Mouse (Mus musculus): ENCODE results near the gene Dnajc6.

Dnajc6 gene

DNA sequence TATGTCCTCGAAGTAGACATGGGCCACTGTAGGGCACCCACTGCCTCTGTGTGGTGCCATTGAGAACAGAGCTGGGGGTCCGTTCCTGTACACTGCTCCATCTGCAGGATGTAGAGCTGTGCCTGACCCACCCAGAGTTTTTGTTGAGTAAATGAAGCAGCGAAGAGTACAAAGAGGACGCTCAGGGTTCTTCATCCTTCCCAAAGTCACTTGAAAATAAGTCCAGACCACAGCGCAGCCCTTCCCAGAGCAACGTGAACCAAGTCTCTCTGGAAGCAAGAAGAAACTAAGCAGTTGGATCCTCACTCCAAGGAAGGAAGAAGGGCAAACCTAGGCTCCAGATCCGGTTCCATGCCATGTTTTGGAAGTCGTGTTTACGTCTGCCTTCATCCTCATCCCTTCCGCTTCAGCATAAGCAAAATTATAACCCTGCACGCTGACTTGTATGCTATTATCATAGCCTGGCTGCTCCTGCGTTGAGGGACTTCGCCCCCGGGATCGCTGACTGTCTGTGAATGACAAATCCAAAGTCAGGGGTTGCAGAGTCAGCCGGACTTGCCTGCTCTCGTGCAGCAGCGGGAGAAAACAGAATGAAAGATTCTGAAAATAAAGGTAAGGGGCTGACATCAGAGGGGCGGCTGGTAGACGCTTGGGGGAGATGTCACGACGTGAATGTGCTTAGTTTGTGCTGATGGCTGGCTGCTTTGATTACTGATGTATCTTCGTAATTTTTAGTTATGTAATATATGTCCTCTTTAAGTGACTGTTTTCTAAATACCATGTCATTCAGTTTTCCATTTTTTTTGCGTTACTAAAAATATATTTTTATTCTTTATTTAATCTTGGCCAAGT lies 11.3 kb downstream of the Dnajc6 start:
- DNase-seq (ENCODE audit: low read depth): no peak

DNA sequence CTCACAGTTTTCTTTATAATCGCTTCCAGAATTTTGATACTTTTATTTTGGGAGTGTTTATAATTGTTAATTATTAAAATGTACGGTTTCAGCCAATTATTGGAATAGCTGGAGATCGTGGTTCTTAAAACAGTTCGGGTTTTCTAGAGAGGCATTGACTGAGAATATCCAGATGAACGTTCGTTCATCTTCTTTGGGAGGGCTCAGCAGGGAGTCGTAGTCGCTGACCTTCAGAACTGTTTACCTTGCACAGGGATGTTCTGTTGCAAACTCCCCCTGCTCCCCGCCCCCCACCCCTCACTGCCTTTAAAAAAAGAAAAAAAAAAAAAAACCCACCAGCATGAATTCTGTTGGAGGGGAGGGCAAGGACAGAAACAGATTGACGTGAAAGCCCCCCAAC lies 12.0 kb downstream of the Dnajc6 start:
- DNase-seq (ENCODE audit: low read depth): no peak

DNA sequence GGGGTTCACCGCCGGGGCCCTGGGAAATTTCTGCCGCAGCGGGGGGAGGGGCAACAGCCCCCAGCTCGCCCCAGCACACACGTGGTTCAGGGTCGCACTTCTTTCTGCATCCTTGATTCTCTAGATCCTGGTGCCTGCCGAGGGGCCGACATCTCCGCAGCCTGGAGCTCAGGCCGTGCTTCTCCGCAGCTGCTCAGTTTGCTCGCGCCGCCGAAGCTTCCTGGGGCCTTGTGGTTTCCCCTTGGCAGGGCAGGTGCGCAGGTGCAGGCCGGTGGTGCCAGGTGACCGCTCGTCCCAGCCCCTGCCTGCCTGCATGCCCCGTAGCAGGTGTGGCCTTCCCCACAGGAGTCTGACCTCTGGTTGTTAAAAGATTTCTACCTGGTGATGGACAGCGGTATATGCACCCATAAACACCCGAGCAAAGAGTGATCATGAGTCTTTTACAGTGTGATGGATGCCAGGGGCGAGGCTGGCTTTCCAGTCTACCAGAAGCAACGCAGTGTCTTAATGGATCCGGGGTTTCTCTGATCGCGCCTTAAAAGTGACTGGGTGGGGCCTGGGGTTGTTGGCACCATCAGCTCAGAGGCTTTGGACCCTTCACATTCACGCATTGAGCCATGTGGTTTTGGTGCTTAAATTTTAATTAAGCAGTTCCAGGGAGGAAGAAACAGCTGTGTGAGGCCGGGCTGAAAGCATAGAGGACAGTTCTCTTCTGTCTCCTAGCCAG lies 12.6 kb downstream of the Dnajc6 start:
- DNase-seq (ENCODE audit: low read depth): no peak

DNA sequence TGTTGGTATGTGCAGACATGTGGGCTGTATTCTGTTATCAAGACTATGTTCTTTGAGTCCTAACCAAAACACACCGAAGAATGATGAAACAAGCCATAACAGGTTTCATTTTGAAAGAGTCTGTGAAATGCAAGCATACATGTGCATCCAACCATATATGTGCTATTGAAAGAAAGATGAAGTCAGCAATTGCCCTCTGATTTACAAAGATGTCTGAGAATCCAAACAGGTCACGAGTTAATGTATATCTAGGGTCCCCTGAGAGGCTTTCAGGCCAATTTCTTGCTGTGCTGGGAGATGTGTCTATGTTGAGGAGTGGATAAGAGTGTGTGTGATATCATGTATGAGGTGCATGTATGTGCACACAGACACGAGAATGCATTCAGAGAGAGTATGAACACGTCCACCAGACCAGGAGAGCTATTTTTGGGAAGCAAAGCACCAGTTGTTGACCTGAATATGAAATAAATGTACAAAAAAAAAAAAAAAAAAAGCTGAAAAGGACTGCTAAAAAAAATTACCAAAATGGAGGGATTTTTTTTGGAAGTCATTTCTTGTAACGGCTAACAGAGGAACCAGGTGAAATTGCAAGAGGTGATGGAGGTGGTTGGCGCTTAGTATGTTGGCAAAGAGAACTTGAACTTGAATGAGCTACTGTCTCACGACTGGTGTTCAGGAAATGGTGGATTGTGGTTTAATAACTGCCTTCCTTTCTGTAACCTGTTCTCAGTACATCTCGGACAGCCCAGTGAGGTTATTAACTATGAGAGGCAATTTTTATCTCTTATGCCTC lies 13.9 kb downstream of the Dnajc6 start:
- DNase-seq (ENCODE audit: low read depth): no peak

DNA sequence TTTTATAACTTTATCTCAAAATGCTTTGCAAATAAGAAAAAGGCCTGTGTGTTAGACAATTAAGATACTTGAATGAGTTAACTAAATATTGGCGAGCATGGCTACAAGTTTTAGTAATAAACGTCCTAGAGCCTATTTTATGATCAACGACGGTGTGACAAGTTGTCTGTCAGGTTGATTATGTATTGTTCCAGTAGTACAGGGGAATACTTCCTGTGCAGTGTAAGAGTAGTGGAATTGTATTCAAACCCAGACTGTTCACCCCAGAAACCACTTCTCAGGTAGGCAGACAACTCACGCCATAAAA lies 14.4 kb downstream of the Dnajc6 start:
- DNase-seq (ENCODE audit: low read depth): no peak

DNA sequence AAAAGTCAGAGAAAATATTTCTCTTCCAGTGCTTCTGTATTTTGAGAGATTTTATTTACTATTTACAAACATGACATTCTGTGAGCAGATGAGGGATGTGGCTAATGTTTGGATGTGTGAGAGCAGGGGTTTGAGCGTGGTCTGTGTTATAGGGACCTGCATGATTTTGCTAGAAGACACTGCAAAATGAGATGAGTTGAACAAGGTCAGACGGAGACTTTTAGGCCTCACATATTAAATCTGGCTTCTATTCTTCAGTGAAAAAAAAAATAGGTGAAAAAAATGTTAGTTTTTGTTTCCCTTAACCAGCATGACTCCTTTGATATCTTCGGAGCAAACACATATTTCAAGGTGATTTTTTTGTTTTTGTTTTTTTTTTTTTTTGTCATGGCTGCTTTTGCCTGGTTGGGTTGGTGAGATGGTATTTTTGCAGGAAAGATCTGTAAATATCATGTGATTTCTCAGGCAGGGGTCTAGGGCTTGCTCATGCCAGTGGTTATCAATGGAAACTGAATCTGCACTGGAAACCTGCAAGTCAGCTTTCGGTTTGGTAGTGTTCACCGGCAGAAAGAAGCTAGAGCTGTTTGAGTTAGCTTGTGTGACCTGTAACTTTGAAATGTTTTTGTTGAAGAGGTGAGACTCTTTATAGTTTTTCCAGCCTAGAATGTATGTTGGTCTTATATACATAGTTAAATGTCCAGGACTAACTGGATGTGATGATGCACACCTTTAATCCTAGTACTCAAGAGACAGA lies 15.5 kb downstream of the Dnajc6 start:
- DNase-seq (ENCODE audit: low read depth): no peak

DNA sequence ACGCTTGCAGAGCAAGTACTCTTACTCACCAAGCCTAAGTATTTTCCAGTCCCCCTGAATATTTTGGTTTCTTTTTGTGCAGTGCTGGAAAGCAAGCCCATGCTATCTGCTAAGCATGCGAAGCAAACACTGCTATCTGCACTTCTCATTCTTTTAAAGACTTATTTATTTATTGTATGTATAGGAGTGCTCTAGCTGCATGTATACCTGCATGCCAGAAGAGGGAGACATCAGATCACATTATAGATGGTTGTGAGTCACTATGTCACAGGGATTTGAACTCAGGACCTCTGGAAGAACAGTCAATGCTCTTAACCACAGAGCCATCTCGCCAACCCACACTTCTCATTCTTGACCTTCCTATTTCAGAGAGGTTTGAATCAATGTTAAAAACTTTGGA lies 16.8 kb downstream of the Dnajc6 start:
- no peak for DNase-seq (ENCODE audit: low read depth)

DNA sequence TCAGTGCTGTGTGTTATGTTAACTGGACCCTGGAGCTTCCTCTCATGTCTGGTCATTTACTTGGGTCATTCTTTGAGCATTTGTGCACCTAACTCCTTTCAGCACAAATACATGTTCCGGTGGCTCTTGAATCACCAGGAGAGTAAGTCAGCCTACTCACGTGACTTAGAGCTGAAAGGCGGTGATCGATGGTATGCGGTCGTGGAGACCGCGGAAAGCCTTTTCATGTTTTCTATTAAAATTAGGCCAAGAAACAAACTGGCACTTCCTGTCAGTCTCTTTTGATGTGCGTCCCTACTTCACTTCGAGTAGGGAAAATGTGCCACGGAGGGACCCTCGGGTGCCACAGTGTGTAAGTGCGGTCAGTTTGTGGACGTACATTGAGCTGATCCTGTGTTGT lies 19.4 kb downstream of the Dnajc6 start:
- DNase-seq (ENCODE audit: low read depth): no peak

DNA sequence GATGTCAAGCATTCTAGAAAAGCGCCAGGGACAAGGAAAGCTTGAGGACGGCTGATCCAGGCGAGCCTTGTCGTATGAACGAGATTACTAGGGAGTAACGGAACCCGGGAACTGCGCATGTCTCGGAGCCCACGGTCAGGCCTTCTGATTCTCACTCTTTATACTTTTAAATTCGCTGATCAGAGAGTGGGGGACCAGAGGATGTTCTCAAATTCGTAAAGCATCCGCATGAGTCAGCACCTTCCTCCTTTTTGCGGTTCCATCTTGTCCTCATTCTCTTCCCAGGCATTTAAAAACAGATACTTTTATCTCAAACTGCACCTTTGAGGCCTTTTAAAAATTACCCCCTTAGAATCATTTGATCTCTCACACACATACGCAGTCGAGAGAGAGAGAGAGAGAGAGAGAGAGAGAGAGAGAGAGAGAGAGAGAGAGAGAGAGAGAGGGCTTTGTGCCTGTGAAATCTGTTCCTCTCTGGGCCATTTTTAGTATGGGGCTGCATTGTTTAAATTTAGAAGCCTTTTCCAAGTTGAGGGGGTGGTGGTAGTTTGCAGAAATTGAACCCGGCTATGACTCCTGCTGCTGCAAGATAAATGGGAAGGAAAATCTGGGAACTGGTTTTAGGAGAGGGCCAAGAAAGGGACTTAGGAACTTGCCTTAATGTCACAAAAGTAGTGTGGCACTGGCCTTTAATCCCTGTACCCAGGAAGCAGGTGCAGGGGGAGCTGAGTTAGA lies 20.2 kb downstream of the Dnajc6 start:
- no peak for DNase-seq (ENCODE audit: low read depth)

DNA sequence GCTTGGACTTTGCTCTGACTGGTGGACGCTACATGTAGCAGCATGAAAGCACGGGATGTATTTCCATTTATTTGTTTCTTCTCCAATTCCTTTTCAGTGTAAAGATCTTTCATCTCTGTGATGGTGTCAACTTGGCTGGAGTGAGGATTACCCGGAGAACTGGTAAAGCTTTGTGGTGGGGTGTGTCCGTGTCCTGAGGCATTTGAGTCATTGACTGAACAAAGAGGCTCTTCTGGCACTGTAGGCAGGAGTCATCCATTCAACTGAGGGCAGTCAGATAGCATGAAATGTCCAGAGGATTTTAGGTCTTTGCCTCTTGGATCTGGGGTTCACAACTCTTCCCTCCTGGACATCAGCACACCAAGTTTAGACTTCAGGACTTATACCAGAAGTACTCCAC lies 35.5 kb downstream of the Dnajc6 start:
- no peak for DNase-seq (ENCODE audit: low read depth)

DNA sequence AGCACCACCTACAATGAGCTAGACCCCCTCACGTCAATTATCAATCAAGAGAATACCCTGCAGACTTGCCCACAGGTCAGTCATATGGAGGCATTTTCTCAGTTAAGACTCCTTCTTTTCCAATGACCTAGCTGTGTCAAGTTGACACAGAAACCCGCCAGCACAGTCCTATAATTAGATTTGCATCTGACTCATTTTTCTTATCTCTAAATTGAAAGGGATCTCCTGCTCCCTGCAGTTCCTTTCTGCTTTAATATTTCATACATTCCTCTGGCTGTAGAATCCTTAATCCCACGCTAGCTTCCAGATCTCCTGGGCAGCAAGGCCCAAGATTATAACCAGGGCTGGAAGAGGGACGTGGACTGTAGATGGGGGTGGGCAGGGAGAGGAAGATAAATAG lies 44.1 kb downstream of the Dnajc6 start:
- no peak for DNase-seq (ENCODE audit: low read depth)

DNA sequence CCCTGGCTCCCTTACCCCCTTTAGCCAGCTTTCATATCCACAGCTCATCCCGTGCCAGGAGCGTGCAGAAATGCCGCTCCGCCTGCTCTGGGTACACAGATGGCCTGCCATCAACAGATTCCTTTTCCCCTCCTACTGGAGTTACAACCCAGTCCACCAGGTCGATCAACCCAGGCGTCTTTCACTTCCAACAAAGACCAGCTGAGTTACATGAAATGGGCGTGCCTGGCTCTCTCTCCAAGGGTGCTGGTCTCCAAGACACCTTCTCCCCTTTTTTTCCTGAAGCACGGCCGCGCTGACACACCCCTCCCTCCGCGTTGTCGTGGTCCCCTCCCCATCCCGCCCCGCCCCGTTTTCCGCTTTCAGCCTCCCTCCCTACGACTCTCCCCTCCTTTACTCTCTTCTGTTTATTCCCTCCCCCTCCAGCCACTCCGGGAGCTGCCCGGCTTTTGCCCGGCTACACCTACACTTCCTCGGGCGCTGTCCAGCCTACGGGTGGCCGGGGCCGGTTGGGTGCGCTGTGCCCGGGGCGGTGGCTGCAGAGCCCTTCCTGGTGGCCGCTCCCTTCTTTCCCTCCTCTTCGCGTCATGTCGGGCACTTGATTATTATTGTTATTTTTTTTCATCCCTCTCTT lies 53.6 kb downstream of the Dnajc6 start:
- no peak for DNase-seq (ENCODE audit: low read depth)

DNA sequence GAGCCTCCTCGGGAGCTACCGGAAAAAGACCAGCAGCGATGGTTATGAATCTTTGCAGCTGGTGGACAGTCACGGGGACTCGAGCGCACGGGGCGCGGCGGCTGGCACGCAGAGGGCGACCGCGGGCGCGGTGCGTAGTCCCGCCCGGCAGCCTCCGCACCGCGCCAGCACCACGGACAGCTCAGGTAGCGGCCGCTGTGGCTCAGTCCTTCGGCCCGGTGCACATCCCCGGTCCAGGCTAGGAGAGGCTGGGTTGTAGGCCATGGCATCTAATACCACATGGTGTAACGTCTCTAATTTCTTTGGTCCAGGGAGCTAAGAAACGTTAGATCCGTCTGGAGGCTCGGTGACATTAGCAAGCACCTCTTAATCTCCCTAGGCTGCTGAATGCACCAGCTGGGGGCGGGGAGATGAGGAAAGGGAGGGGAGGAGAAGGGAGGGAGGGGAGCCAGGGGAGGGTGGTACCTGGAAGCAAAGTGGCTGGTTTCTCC lies 54.3 kb downstream of the Dnajc6 start:
- DNase-seq (ENCODE audit: low read depth): no peak

DNA sequence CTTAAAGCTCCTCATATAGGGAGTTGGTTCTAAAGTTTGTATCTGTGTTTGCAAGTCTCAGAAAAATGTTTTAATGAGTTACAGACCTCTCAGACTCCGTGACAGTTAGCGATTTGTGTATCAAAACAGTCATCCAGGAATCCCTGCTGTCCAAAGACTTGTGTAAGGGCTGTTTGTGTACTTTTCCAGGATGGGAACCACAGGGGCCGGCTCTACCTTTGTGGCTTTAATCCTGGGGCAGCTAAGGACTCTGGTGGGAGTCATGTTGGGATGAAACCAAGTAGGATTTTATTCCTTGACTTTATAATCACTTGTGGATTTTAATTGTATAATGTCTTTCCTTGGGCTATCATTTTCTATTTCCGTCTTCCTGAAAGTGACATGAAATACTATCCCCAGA lies 55.0 kb downstream of the Dnajc6 start:
- no peak for DNase-seq (ENCODE audit: low read depth)

DNA sequence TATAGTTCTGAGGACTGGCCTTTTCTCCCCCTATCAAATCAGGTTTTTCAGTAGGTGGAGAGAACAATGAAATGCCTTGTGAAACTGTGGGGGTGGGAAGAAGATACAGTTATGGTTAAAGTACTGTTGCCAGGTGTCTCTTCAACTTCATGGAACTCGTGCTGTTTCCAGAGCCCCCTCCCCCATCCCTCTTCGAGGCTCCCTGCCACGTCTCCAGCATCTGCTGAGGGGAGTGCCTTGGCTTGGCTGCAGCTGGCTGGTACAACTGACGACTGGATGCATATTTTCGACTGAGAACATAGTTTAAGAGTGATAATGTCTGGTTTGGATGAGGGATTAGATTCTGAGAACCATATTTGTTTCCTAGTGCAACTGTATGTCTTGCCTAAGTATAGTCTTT lies 55.9 kb downstream of the Dnajc6 start:
- DNase-seq (ENCODE audit: low read depth): no peak

DNA sequence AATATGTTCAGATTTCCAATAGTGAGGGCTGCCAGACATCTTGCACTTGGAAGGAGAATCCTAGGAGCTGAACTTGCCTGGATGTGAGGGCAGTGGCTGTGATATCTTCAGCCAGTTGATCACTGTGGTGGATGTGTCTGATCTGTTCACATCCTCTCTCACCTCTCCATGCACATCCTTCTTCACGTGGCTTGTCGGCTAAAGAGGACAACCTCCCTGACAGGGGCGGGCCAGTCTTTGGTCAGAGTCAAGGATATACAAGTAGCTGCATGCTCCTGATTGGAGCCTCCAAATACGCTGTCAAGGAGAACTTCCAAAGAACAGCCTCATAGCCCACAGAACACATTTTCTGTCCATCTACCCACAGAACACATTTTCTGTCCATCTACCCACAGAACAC lies 58.6 kb downstream of the Dnajc6 start:
- no peak for DNase-seq (ENCODE audit: low read depth)

DNA sequence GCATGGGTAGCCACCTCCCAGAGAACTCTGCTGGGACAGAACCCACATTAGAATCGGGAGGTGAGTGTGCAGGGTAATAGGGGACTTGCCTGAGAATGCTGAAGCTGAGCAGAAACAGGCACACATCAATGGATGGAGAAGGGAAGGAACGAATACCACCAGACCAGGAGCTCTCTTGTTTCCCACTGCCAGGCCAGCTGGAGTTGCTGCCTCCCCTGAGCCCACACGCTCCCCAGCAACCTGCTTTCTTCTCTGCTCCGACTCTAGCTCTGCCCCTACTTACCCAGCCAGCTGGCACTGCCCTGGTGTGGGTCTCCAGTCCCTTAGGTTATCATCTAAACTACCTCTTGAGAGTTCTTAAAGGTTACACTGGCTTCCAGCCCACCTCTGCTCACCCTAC lies 63.7 kb downstream of the Dnajc6 start:
- DNase-seq (ENCODE audit: low read depth): no peak

DNA sequence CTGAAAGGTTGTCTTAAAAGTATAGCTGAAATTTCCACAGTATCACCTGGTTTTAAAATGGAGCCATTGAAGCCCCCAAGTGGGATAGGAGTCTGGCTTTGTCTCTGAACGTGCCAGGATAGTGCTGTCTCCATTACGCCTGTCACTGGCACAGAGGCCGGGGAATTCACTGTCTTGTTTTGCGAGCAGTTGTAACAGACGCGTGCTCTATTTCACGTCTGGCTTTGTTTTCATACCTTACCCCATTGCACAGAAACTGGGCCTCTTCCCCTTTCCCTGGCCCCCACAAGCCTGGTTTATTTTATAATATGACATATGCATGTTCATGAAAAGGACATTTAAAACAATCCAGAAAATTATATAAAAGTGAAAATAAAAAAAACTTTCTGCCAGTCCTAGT lies 66.4 kb downstream of the Dnajc6 start:
- no peak for DNase-seq (ENCODE audit: low read depth)

DNA sequence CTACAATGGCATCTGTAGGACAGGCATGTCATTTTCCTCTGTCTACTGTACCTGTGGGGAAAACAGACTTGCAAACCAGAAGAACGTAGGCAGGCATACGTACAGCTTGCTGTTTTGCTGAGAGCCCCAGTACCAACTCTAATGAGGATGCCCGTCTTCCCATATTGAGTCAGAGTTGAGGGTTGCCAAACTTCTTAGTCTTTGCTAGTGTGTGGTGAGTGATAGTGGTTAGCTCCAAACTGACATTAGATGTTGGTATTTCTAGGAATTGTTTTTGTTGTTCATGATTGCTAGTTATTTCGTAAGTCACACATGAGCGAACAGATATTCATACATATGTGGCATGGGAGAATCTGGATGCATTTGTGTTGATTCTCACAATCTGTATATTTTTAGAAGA lies 67.2 kb downstream of the Dnajc6 start:
- no peak for DNase-seq (ENCODE audit: low read depth)

DNA sequence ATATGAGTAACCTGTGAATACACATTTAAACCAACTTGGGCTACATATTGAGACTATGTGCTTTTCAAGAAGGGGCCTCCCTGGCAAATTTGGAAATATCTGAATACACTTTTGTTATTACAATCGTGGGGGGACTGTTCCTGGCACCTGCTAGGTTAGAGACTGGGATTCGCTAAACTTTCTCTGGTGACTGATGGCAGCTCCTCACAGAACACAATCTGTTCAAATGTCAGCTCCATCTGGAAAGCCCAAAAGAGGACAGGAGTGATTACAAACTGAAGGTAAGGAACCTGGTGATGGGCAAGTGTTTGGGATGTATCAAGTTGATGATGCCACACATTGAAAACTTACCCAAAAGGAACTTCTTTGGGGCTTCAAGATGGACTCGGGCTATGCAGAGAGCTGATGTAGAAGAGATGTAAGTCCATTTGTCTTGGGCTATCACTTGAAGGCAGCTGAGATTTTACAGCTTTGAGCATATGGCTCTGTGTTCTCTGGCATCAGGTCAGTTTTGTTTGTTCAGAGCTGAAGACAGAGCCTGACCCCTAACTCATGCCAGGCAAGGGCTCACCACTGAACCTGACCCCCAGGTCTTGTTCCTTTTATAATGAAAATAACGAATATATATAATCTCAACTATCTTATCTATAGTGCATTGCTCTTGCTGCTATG lies 68.4 kb downstream of the Dnajc6 start:
- DNase-seq (ENCODE audit: low read depth): no peak

Data from fibroblast of lung, adult 2 months (primary cell).